Mouse (Mus musculus): ENCODE results near the gene Magi1. TPM values are rescaled to one million over a fixed set of nuclear protein-coding genes. Genes with fewer than 3 reads are reported as not detected.

Gene Magi1
- total and polyA plus RNA-seq, 2 experiments = 4.9 to 17.7 TPM

DNA sequence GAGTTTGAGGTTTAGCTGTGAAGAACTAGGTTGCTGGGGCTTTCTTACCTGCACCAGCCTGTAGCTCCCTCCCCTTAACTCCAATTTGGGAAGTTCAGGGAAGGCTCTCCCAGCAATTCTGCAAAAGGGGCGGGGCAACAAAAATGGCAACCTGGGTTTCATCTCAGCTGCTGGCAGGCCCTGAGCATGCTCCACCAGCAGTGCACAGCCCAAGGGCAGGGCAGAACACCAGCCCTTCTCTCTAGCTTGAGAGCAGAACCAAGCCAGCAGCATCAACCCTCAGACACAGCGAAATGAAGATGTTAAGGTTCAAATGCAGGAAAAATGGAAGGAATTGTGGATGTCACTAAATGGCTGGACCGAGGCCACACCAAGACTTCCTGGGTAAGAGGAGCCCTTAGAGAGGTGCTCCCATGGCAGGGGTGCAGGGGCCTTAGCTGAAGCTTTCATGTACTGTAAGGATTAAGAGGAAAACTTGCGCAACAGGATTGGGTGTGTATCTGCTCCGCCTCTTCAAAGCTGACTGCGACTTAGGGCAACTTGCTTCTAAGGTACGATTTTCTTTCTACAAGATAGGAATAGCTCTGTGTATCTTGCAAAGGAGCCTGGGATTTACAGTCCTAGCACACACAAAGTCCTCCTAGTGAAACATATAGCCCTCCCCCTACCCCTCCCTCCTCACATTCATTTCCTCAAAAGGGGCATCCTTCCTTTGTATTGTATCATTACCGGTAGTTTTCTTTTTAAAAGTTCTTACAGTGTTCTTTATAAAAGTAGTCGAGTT lies 118.8 kb downstream of the Magi1 start:
- no peak for TF ChIP-seq CTCF (IDR thresholded peaks at IDR 0.05; ENCODE audit: low read depth, low read length)
- no peak for TF ChIP-seq POLR2A (IDR thresholded peaks at IDR 0.05; ENCODE audit: extremely low read depth, insufficient read depth, low read length)
- WGBS = 77% methylated on average over 9 of the region's 9 CpGs
- no peaks in the 10 kb centered on the region for H3K36me3 ChIP-seq (ENCODE audit: control insufficient read depth, insufficient read depth, low read length)
- H3K27ac ChIP-seq (replicated peaks; ENCODE audit: insufficient read depth, low read depth, low read length) = no peak overlapping the region
- H3K27me3 ChIP-seq (ENCODE audit: control insufficient read depth, insufficient read depth, low read length) = no peaks in the 10 kb centered on the region
- no peak overlapping the region for H3K9ac ChIP-seq (ENCODE audit: low read depth, low read length)
- DNase-seq (ENCODE audit: extremely low read depth, low read depth, low spot score) = no peak
- H3K79me2 ChIP-seq (ENCODE audit: control insufficient read depth, insufficient read depth, low read length) = peaks cover 33% of the 10 kb centered on the region; the same call in 1 of the 2 replicates
- H3K4me1 ChIP-seq (ENCODE audit: control insufficient read depth, insufficient read depth, low read length) = peaks cover 19% of the 10 kb centered on the region
- H3K4me3 ChIP-seq (ENCODE audit: insufficient read depth, low read depth, low read length) = no peak overlapping the region

DNA sequence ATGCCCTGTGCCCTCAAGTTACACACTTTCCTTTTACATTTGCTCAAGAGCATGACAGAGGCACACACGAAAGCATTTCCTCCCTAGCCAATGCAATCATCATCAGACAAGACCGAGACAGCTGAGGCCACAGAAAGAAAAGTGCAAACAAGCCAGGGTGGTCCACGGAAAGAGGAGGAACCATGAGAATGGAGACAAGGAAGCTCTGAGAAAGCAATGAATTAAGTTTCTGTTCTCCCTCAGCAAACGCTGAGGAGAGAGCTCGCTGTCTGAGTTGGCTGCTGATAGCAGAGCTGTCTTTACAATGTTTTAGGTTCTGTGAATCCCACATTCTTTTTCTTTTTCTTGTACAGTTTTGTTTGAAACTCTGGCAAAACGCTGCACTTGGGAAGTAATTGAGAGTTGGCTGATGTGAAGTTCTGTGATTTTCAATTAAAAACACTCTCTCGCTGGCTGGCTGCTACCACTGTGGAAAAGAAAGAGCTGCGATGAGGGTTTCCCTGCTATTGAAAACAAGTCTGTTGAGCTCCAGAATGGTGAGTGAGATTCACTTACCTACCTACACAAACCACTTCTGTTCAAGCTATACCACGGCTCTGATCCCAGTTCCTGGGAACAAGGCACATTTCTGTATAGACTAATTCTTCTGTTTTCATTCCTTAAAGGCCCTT lies 120.3 kb downstream of the Magi1 start:
- no peaks in the 10 kb centered on the region for H3K27me3 ChIP-seq (ENCODE audit: control insufficient read depth, insufficient read depth, low read length)
- DNase-seq (ENCODE audit: extremely low read depth, low read depth, low spot score) = no peak
- H3K79me2 ChIP-seq (ENCODE audit: control insufficient read depth, insufficient read depth, low read length) = peaks cover 36% of the 10 kb centered on the region; the same call in 1 of the 2 replicates
- 32% methylated on average over 9 of the region's 9 CpGs for WGBS
- no peaks in the 10 kb centered on the region for H3K36me3 ChIP-seq (ENCODE audit: control insufficient read depth, insufficient read depth, low read length)
- no peak for TF ChIP-seq CTCF (IDR thresholded peaks at IDR 0.05; ENCODE audit: low read depth, low read length)
- no peak for TF ChIP-seq POLR2A (IDR thresholded peaks at IDR 0.05; ENCODE audit: extremely low read depth, insufficient read depth, low read length)
- peaks cover 20% of the 10 kb centered on the region for H3K4me1 ChIP-seq (ENCODE audit: control insufficient read depth, insufficient read depth, low read length)
- H3K9ac ChIP-seq (ENCODE audit: low read depth, low read length) = no peak overlapping the region
- no peak overlapping the region for H3K4me3 ChIP-seq (ENCODE audit: insufficient read depth, low read depth, low read length)
- no peak overlapping the region for H3K27ac ChIP-seq (replicated peaks; ENCODE audit: insufficient read depth, low read depth, low read length)

DNA sequence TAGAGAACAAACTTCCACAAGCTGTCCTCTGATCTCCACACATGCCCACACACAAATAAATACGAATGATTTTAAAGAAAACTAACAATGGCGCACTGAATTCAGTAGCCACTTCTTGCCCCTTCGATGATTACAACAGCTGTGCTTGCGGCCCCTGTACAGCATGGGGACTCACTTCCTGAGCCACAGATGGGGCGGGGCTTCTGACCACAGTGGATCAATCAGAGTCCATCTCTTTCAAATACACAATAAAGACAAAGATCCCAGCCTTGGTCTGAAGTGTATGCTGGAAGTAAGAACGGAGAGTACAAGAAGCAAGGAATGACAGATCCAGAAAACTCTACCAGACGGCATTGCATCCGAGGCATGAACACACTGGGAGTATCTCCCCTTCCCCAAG lies 120.8 kb downstream of the Magi1 start:
- H3K27ac ChIP-seq (replicated peaks; ENCODE audit: insufficient read depth, low read depth, low read length) = no peak overlapping the region
- no peak overlapping the region for H3K9ac ChIP-seq (ENCODE audit: low read depth, low read length)
- peaks cover 19% of the 10 kb centered on the region for H3K4me1 ChIP-seq (ENCODE audit: control insufficient read depth, insufficient read depth, low read length)
- H3K4me3 ChIP-seq (ENCODE audit: insufficient read depth, low read depth, low read length) = no peak overlapping the region
- no peak for TF ChIP-seq CTCF (IDR thresholded peaks at IDR 0.05; ENCODE audit: low read depth, low read length)
- no peak for TF ChIP-seq POLR2A (IDR thresholded peaks at IDR 0.05; ENCODE audit: extremely low read depth, insufficient read depth, low read length)
- H3K27me3 ChIP-seq (ENCODE audit: control insufficient read depth, insufficient read depth, low read length) = no peaks in the 10 kb centered on the region
- whole genome bisulfite sequencing = 21% methylated on average over 8 of the region's 8 CpGs
- no peaks in the 10 kb centered on the region for H3K36me3 ChIP-seq (ENCODE audit: control insufficient read depth, insufficient read depth, low read length)
- peaks cover 36% of the 10 kb centered on the region; the same call in 1 of the 2 replicates for H3K79me2 ChIP-seq (ENCODE audit: control insufficient read depth, insufficient read depth, low read length)
- DNase-seq (ENCODE audit: extremely low read depth, low read depth, low spot score) = no peak

DNA sequence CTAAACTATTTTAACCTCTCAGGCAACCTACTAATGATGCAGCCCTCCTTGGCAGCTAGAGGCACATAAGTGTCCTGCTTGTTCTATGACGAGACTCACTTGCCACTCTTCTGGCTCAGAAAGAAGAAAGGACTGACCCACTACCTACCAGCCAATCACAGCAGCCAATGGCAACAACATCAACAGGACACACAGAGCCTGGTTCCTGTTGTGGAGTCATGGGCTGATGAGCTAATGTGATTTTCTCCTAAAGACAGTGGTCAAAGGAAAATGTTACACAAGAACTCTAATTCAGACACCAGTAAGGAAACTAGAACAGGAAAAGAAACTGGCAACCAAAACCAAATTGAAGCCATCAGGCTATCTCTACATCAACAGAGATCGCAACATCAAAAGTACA lies 124.5 kb downstream of the Magi1 start:
- peaks cover 14% of the 10 kb centered on the region; the same call in 1 of the 2 replicates for H3K4me1 ChIP-seq (ENCODE audit: control insufficient read depth, insufficient read depth, low read length)
- DNase-seq (ENCODE audit: extremely low read depth, low read depth, low spot score) = no peak
- H3K4me3 ChIP-seq (ENCODE audit: insufficient read depth, low read depth, low read length) = no peak overlapping the region
- H3K79me2 ChIP-seq (ENCODE audit: control insufficient read depth, insufficient read depth, low read length) = peaks cover 29% of the 10 kb centered on the region
- WGBS = 42% methylated on average over 2 of the region's 2 CpGs
- TF ChIP-seq CTCF (IDR thresholded peaks at IDR 0.05; ENCODE audit: low read depth, low read length) = no peak
- TF ChIP-seq POLR2A (IDR thresholded peaks at IDR 0.05; ENCODE audit: extremely low read depth, insufficient read depth, low read length) = no peak
- H3K9ac ChIP-seq (ENCODE audit: low read depth, low read length) = no peak overlapping the region
- no peak overlapping the region for H3K27ac ChIP-seq (replicated peaks; ENCODE audit: insufficient read depth, low read depth, low read length)
- H3K36me3 ChIP-seq (ENCODE audit: control insufficient read depth, insufficient read depth, low read length) = no peaks in the 10 kb centered on the region
- no peaks in the 10 kb centered on the region for H3K27me3 ChIP-seq (ENCODE audit: control insufficient read depth, insufficient read depth, low read length)

DNA sequence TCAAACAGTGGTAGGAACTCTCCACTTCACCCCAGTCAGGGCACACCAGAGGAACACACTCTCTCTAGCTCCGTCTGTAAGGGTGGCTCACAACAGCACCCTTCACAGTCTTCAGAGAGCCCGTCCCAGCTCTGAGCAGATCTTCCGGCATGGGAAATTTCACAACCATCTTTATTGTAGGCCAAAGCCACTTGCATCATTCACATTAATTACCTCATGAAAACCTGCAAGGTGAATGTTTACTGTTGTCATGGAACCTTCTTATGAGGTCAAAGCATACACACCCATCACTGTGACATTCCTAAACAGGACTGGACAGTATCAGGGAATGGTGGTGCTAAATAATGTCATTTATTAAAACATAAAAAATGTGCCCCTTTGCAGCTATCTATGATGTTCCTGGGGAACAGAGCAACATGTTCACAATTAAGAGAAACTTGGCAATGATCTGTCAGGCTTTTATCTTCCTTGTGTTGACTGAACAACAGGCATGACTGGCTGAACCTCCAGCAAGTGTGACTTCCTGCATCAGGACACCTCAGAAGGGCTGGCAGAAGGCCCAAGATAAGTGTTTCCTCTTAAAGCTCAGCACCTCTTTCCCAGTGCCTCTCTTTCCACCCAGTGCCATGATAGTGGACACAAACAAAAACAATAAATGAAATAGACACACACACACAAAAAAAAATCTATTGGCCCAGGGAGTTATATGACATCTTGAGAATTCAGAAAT lies 125.4 kb downstream of the Magi1 start:
- TF ChIP-seq POLR2A (IDR thresholded peaks at IDR 0.05; ENCODE audit: extremely low read depth, insufficient read depth, low read length) = no peak
- TF ChIP-seq CTCF (IDR thresholded peaks at IDR 0.05; ENCODE audit: low read depth, low read length) = no peak
- H3K4me1 ChIP-seq (ENCODE audit: control insufficient read depth, insufficient read depth, low read length) = peaks cover 13% of the 10 kb centered on the region; the same call in 1 of the 2 replicates
- H3K27me3 ChIP-seq (ENCODE audit: control insufficient read depth, insufficient read depth, low read length) = no peaks in the 10 kb centered on the region
- WGBS = 32% methylated on average over 3 of the region's 3 CpGs
- H3K36me3 ChIP-seq (ENCODE audit: control insufficient read depth, insufficient read depth, low read length) = no peaks in the 10 kb centered on the region
- no peak overlapping the region for H3K4me3 ChIP-seq (ENCODE audit: insufficient read depth, low read depth, low read length)
- no peak overlapping the region for H3K9ac ChIP-seq (ENCODE audit: low read depth, low read length)
- peak; percentile 77 for DNase-seq (ENCODE audit: extremely low read depth, low read depth, low spot score)
- H3K27ac ChIP-seq (replicated peaks; ENCODE audit: insufficient read depth, low read depth, low read length) = no peak overlapping the region
- H3K79me2 ChIP-seq (ENCODE audit: control insufficient read depth, insufficient read depth, low read length) = peaks cover 34% of the 10 kb centered on the region
